Mouse (Mus musculus) thymus, postnatal 0 days (tissue): ENCODE results near the gene Wars. TPM values are rescaled to one million over a fixed set of nuclear protein-coding genes. Genes with fewer than 3 reads are reported as not detected.

Experiments used
- DNase-seq: peaks from one replicate; pipeline ENCODE4 v3.0.0-alpha.2; 2015; ENCODE audit warnings: low spot score
- polyA plus RNA-seq: library from polyadenylated mRNA; unstranded; fragments of >200 nt; fragmentation: Nextera tagmentation; extraction: Ambion mirVana; gene quantifications from 2 replicates; pipeline ENCODE4 v1.2.1, GENCODE M21; 2015

Wars gene
- polyA plus RNA-seq, 1 experiment from 2014 or later: 59.5 TPM

- DNase-seq: no peak
These were observed 16.0 kb upstream of the Wars start for GRCm38 (mm10) chr12:108909846-108910433.

DNA sequence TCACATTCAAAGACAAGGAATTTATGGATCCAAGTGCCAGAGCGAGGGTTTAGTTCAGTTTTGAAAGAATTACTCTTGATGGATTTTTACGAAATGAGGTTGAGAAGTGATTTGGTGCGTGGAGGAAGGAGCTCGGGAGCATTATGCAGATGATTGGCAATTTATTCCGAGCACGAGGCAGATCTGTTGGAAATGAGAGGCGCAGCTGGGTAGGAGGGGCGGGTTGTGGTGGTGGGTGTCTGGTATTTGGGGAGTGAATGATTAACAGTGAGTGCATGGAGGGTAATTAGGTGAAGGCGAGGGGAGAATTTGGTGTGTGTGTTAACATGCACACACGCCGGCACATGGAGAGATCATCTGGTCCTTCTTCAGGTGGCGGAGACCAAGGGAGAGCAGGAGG is 12.4 kb upstream of the Wars start:
- no peak for DNase-seq

DNA sequence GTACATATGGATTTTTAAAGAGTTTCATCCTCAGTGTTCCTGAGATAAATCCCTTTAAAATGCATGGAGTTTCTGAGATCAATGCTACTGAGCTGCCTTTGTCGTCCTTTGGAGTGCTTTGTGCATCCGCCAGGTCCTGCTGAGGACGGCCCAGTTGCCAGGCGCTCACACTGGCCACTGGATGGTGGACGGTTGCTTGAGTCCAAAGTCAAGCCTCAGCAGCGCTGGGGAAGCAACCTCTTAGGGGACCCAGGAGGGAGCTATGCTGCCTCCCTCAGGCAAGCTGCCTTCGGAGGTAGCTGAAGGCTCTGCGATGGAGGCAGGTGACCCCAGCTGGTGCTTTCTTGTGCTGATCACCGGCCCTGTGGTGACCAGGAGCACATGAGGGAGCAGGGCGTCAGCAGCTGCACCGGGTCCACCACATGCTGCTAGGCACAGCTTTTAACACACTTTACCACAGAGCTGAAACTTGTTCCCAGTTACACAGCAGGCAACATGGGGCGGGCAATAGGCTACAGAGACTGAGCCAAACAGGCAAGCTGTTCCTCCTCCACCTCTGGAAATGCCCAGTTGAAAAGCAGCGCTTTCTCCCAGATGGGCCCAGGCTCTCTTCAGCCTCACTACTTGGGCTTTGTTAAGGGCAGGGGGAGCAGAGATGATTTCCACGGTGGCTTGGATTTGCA is 11.8 kb upstream of the Wars start:
- no peak for DNase-seq

DNA sequence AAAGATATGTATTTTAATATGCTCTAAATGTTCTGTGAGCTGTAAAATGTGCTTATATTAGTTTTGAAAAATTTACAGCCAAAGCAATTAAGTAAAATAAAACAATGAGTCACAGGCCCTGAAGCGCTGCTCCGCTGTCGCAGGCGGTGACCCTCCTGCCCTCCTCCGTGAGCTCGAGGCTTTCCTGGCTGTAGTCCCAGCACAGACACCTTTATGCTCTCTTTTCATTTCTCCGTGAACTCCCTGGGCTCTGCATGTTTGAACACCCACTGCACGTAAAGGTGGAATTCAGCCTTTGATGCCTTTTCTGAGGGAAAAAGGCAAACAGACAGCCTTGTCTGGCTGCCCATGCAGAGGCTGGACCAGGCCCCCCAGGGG is 10.3 kb upstream of the Wars start:
- DNase-seq: no peak

DNA sequence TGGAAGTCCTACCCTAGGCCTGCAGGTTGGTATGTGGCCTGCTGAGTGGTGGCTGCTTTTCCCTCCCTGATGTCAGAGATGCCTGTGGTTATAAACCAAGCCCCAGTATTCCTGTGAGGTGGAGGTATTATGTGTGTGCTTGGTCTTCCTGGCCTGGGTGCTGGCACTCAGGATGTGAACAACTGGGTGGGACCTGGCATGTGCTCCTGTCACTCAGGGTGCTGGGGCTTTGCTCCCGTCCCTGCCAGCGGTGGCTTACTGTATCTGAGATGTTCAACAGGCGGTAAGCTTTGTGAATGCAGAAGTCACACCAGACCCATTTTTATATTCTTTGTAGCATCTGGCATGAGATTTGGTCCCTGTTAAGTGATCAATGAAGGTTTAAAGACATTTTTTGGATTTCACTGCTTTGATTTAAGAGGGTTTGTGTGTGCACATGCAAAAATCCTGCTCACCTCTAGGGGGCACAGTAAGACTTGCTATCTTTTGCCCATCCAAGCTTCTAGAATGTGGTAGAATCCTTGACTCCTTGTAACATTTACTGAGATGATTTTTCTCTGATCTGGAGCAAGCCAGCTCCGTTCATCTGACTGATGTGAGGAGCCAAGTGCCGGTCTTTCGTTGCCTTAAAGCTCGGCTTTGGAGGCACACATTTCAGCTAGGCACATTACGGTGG is 9.8 kb upstream of the Wars start:
- DNase-seq: peak; percentile 70

- DNase-seq: peak; percentile 66
These were observed 9.0 kb upstream of the Wars start for GRCm38 (mm10) chr12:108902940-108903339.

DNA sequence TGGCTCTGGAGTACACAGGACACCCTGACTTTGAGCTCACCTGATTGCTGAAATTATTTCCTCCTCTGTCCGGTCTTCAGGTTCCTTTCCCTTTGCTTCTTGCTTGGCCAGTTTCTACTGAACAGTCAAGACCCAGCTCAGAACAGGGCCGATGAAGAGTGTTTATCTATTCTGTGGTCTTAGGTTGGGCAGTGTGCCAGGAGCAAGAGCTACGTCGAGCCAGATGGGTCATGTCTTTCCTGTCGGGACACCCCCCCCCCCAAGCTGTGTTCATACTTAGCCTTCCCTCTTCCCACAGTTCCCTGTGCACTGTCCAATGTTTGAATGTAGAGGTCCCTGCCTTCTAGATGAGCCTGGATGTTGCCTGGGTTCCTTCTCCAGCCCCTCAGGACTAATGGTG is 7.4 kb upstream of the Wars start:
- DNase-seq: no peak

GRCm38 (mm10) chr12:108896006-108896405 is 2.0 kb upstream of the Wars start:
- DNase-seq: peak; percentile 33

GRCm38 (mm10) chr12:108894432-108894816 is 450 bp upstream of the Wars start:
- DNase-seq: no peak

DNA sequence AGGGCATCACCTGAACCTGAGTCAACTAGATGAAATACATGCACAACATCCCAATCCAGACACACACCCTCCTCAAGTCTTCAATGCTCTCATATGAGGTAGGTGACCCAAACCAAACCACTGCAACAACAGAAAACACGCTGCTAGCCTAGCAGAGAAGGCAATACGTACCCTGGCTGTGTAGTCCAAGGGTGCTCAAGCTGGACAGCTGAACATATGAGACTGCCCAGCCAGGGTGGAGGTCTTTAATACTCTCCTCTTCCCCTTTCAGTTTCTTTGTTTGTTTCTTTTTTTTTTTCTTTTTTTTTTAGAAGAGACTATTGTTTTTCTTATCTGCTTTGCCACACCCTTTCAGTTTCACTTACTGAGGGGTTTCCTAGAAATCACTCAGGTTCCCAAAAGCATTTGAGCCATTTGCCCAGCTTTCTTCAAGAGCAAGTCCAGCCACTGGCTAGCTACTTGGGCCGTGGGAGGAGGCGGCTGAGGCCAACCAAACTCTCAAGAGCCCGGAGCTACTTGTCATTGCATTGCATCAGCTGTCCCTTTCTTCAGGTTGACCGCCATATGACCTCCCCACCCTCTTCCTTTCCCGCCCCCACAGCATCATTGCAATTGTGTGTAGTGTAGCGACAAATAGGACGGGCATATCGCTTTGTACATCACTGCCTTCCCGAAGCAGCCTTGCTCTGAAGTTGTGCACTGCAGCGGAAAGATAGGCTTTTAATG is 822 bp downstream of the Wars start, which contains the start of gene Wdr25:
Gene Wdr25 (plus strand): TSS at position 643 of the 726 bp plus-strand sequence.
- no peak for DNase-seq

- DNase-seq: no peak
These were observed 5.3 kb downstream of the Wars start for GRCm38 (mm10) chr12:108888632-108889031.

DNA sequence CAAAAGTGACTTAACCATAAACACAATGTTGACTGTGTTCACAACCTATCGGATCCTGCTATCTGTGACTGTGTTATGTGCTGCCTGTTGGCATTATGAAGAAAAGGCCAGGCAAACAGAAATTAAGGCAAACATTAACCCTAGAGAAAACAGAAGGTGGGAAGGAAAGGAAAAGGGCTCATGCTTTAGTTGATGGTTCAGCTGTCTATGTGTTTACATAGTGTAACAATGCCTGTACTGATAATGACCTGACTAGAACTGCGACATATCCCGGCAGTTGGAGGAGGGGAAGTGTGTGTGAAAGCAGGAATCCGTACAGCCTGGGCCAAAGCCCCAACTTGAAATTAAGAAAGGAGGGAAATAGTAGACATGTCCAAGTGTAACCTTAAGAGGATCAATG is 6.9 kb downstream of the Wars start:
- DNase-seq: no peak

DNA sequence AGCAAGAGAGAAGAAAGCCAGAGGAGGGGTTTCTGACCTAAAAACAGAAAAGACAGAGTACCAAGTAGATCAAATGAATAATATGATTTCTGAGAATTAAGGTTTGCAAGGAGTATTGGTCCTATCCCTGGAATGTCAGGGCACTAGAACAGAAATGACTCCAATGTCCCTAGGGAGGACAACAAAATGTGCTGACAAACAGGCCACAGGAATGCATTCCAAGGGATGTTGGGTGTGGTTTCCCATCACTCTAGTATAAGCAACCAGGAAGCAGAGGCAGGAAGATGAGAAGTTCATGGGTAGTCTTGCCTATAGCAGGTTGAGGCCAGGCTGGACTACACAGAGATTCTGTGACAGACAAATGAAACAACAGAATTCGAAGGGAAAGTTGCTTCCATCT is 8.1 kb downstream of the Wars start:
- no peak for DNase-seq

DNA sequence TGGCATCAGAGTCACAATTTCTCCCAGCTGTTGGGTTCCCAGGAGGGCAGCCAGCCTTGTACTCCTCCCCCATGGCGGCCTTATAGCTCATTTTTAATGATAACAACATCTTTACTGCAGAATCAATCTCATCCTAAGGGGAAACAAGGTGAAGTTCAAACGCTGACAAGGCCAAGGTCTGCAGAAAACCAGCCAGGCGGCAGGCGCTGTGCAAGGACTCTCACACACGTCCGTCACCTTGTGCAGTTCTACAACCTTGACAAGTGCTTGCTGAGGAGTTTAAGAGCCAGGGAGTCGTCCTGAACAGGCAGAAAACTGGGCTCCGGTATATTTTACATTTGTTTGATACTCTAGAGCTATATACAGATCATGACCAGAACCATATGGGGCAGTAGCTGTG is 11.2 kb downstream of the Wars start:
- no peak for DNase-seq

DNA sequence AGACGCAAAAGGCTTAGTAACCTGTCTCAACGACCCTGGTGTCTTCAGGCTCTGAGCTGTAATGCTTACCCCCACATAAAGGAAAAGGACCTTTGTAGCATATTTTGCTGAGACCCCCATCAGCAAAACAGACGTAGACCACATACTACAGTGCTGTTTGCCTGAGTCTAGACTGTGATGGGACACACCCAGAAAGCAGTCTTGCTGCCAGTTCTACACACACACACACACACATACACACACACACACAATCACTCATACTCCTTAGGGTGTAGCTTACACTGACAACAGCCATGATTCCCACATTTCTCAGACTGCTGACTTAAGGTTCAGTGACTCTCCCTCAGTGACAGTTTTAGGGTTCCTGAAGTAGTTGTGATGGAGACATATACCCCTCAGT is 12.8 kb downstream of the Wars start:
- DNase-seq: no peak

DNA sequence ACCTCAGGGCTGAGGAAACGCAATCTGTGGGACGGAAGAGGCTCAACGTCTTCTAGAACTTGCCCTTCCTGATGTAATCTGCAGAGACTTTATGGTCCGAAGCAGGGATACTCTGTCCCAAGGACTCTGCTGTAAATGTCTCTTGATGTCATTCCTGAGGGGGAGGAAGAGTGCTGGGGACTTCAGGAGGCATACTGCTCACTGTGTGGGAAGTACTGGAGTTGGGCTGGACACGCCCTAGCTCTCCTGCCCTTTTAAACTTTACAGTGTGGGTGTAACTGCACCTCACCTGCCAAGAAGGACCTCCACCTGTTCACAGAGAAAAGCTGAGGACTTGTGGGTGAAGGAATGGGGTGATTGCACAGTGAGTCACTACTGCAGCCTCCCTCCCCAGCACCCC is 13.4 kb downstream of the Wars start:
- no peak for DNase-seq

DNA sequence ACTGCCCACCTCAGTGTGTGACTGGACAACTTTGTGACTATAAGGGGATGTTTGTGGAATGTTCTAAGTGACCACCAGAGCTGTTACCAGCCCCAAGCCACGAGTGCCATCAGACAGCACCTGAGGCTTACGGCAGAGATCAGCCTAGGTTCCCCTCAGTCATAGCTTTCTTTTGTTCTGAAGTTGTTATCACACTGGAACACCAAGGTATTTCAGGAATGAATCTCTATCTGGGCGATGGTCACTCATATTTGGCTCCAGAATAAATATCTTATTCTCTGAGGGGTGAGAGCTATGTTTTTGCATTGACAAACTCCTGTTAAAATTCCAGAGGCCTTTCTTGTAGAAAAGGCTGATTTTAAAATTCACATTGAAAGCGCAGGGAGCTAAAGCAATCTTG is 14.8 kb downstream of the Wars start:
- no peak for DNase-seq

GRCm38 (mm10) chr12:108873122-108873521 is 20.9 kb downstream of the Wars start:
- no peak for DNase-seq

DNA sequence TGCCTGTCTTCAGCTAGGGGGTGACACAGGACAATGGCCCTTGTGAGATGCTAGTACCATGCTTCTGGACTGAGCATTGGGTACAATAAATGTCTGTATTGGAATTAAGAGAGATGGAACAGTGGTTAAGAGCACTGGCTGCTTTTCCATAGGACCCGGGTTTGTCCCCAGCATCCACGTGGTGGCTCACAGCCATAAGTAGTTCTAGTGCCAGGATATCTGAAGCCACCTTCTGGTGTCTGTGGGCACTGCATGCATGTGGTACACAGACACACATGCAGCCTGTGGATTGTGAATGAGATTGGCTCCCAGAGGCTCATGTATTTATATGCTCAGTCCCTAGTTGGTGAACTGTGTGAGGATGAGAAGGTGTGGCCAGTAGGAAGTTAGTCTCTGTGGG is 24.4 kb downstream of the Wars start:
- DNase-seq: peak; percentile 25

- DNase-seq: no peak
These were observed 28.9 kb downstream of the Wars start for GRCm38 (mm10) chr12:108865007-108865494.

DNA sequence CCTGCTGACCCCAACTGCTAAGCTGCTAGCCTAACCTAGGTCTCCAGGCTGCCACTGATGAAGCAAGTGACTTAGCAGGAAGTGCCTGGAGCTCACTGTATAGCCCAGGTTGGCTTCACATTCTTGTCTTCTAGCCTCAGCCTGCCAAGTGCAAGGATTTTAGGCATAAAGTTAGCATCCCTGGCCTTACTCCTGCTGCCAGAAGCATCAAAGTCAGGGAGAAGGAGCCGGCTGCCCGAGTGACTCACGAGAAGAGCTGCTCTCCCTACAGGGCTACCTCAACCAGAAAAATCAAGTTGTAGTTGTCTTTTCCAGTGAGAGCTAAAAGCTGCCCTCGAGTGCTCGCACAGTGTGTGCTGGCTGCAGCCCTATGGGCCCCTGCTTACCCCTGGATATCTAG is 35.5 kb downstream of the Wars start:
- no peak for DNase-seq

DNA sequence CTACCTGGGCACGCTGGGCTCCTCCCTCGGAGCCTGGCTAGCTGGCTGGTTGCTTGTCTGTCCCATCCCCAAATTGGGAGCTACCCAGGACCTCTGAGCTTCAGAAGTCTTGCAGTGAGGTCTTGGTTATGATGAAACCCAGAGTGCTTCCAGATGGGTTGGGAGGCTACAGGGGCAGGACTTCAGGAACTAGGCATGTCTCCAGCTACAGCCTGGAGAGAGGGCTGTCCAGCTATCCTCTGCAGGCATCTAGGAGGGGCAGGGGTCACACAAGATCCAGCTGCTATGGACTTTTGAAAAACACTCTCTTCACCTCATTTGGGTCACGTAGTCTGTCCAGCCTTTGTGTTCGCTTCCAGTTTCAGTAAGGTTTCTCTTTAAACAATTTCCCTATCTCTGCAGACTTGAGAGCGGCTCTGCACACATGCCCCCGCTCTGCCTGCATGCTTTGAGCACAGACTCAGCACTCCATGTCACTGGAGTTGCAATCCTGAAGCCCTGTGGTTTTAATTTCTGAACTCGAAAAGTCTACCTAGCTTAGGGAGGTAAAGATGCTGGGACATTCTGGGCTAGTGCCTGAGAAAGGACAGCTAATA is 36.3 kb downstream of the Wars start:
- DNase-seq: no peak
